Mouse (Mus musculus): ENCODE results near the gene Cchcr1.

- TF ChIP-seq POLR2A (IDR thresholded peaks at IDR 0.05; ENCODE audit: control insufficient read depth, extremely low read depth, insufficient read depth, low read length, poor library complexity) (no peak), CTCF (IDR thresholded peaks at IDR 0.05; ENCODE audit: borderline replicate concordance, control insufficient read depth, extremely low read depth, insufficient read depth, low read length, poor library complexity) (no peak)
These were observed 26.5 kb downstream of the Cchcr1 start for GRCm38 (mm10) chr17:35543412-35543861.

All from thymus, adult 2 months (tissue).